Mouse (Mus musculus) urinary bladder, postnatal 4 days (tissue): ENCODE results near the gene Cept1.

Experiments used
- DNase-seq, 2 experiments: peaks; one replicate each; pipeline ENCODE4 v3.0.0; 2021 to 2022; ENCODE audit warnings: low spot score in 2 of 2

Cept1 gene

GRCm38 (mm10) chr3:106495346-106496044 lies 52.1 kb downstream of the Cept1 start:
- DNase-seq = no peak

- DNase-seq = no peak
Observed at GRCm38 (mm10) chr3:106494417-106494950, 53.1 kb downstream of the Cept1 start.

- no peak for DNase-seq
Observed at GRCm38 (mm10) chr3:106493882-106494281, 53.7 kb downstream of the Cept1 start.

- DNase-seq = no peak
Observed at GRCm38 (mm10) chr3:106493202-106493601, 54.4 kb downstream of the Cept1 start.

- DNase-seq = no peak
Observed at GRCm38 (mm10) chr3:106492723-106493122, 54.9 kb downstream of the Cept1 start.

- DNase-seq = no peak
Observed at GRCm38 (mm10) chr3:106490239-106490638, 57.4 kb downstream of the Cept1 start.

GRCm38 (mm10) chr3:106487551-106487950 lies 60.1 kb downstream of the Cept1 start:
- no peak for DNase-seq

- DNase-seq = no peak
Observed at GRCm38 (mm10) chr3:106485810-106486209, 61.8 kb downstream of the Cept1 start.

- no peak for DNase-seq
Observed at GRCm38 (mm10) chr3:106484861-106485260, 62.7 kb downstream of the Cept1 start.

- no peak for DNase-seq
Observed at GRCm38 (mm10) chr3:106483796-106484405, 63.7 kb downstream of the Cept1 start.

- DNase-seq = no peak
Observed at GRCm38 (mm10) chr3:106483297-106483696, 64.3 kb downstream of the Cept1 start.

- DNase-seq = peak; percentile 33 to 61
Observed at GRCm38 (mm10) chr3:106482281-106483081, 65.1 kb downstream of the Cept1 start, which contains the start of gene Dennd2d. Gene Dennd2d (plus strand): TSS chr3:106482405.

- no peak for DNase-seq
Observed at GRCm38 (mm10) chr3:106476863-106477262, 70.7 kb downstream of the Cept1 start.

GRCm38 (mm10) chr3:106474210-106474609 lies 73.4 kb downstream of the Cept1 start:
- DNase-seq = no peak

- no peak for DNase-seq
Observed at GRCm38 (mm10) chr3:106464750-106465149, 82.9 kb downstream of the Cept1 start.

GRCm38 (mm10) chr3:106462493-106462892 lies 85.1 kb downstream of the Cept1 start:
- no peak for DNase-seq

GRCm38 (mm10) chr3:106462059-106462470 lies 85.5 kb downstream of the Cept1 start:
- no peak for DNase-seq

- DNase-seq = no peak
Observed at GRCm38 (mm10) chr3:106457298-106457869, 90.2 kb downstream of the Cept1 start.

GRCm38 (mm10) chr3:106452616-106453015 lies 95.0 kb downstream of the Cept1 start:
- DNase-seq = no peak
